Mouse (Mus musculus) heart, adult 11 months (tissue): Measurements from ENCODE around the gene Dcaf12l2.

ENCODE experiments used
- DNase-seq: peaks from one replicate; pipeline ENCODE4 v3.0.0; 2022

The Dcaf12l2 gene

DNA sequence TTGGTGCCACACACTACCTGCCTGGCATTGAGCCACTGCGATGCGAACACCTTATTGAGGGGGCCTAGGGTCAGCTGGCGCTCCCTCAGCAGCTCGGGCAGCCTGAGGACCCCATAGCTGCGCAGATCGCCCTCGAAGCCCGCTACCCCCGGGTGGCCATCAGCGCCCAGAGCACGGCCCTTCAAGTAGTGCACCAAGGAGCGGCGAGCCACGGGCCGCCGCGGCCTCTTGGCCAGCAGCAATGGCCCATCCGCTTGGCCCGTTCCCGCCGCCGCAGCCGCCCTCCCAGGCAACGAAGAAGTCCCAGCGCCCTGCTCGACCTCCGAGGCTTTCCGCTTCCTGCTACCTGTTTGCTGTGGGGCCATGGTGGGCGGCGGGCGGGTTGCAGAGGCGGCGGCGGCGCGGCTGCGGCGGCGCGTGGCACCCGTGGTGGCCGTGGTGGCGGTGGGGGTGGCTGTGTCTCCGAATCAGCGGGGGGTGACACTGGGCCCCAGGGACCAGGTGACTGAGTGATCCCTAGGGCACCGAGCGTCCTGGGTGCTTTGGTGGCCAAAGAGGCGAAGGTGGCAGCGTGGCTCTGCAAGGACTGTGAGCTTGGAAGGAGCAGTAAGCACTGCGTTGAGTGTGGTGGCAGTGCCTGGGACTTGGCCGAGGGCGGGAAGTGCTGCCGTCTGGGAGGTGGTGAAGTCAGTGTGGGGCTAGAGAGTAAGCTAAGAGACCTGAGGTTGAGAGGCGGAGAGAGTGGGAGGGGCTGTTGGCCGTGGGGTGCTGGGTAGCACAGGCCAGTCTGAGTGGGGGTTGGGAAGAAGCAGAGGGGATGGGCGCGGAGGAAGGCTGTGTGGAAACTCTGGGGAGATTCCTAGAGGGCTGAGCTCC is at the start of gene Dcaf12l2:
Gene Dcaf12l2 (minus strand): TSS at position 697 of the 876 bp plus-strand sequence.
- DNase-seq, result peak; percentile 73

DNA sequence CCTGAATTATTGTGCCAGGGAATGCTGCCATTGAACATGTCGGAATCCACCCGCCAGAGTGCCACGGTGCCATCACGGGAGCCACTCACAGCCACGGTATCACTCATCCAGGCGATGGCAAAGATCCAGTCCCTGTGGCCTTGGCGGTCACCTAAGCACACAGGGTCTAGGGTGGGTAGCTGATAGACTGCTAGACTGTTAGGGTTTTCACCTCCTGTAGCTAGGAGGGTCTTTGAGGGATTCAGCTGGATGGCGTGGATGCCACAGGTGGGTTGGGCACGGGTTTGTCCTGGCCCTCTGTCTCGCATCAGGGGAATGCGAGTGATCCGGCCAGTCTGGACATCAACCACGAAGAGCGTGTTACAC is 879 bp downstream of the Dcaf12l2 start:
- no peak for DNase-seq
